Mouse (Mus musculus) CH12.LX (cell line): ENCODE measurements at regions not wholly inside any gene's neighbourhood (a gene's known extent, or its start where the extent isn't known, plus 50 kb on each side); places are given as distances from the start of the nearest gene placed in this dataset.

Source experiments
- DNase-seq: peaks from one replicate; pipeline ENCODE4 v3.0.0-alpha.2; 2013; ENCODE audit errors: extremely low read depth
- H3K27ac ChIP-seq: 2 replicates; pipeline ENCODE4 v1.5.1; 2012; ENCODE audit warnings: low read depth, mild to moderate bottlenecking, control low read depth, moderate library complexity; ENCODE audit not compliant: insufficient read depth
- H3K27me3 ChIP-seq: replicated peaks from 2 replicates; pipeline ENCODE3; 2012; ENCODE audit warnings: inconsistent platforms
- H3K36me3 ChIP-seq, 2 experiments: replicated peaks in 1 of 2; 2 replicates each; pipeline versions ENCODE3 to v1.6.1; 2012; ENCODE audit warnings: inconsistent platforms in 1 of 2, low read length in 1 of 2, mild to moderate bottlenecking in 1 of 2, mixed read lengths in 1 of 2, moderate library complexity in 1 of 2; ENCODE audit not compliant: control insufficient read depth in 1 of 2, insufficient read depth in 1 of 2
- H3K4me1 ChIP-seq, 2 experiments: 2 replicates each; pipeline ENCODE4 v1.6.1; 2012; ENCODE audit warnings: inconsistent platforms in 1 of 2, moderate library complexity in 1 of 2; ENCODE audit not compliant: insufficient read depth in 2 of 2, control insufficient read depth in 1 of 2
- H3K4me2 ChIP-seq: 2 replicates; pipeline ENCODE4 v1.6.1; 2012; ENCODE audit warnings: low read depth, mild to moderate bottlenecking, control low read depth; ENCODE audit not compliant: poor library complexity, insufficient read depth, severe bottlenecking
- H3K4me3 ChIP-seq, 3 experiments: fragments of 150-350 bp in 1 of 3; sonication (generic) in 1 of 3; replicated peaks in 1 of 3; 2 replicates each; pipeline versions ENCODE3 to v1.5.1; 2011 to 2012; ENCODE audit warnings: low read depth in 2 of 3, low read length in 2 of 3, mild to moderate bottlenecking in 2 of 3, moderate library complexity in 2 of 3, control low read depth in 1 of 3, improper control_type of control experiment in 1 of 3, inconsistent platforms in 1 of 3, mixed read lengths in 1 of 3; ENCODE audit not compliant: poor library complexity in 1 of 3
- H3K79me2 ChIP-seq: replicated peaks from 2 replicates; pipeline ENCODE4 v1.6.1; 2012; ENCODE audit warnings: mild to moderate bottlenecking, moderate library complexity; ENCODE audit not compliant: control insufficient read depth, poor library complexity, insufficient read depth, severe bottlenecking; ENCODE audit errors: extremely low read depth
- H3K9ac ChIP-seq: 2 replicates; pipeline ENCODE4 v1.6.1; 2012; ENCODE audit warnings: low read depth, mild to moderate bottlenecking, control low read depth, moderate library complexity; ENCODE audit not compliant: insufficient read depth
- H3K9me3 ChIP-seq: replicated peaks from 2 replicates; pipeline ENCODE3; 2012; ENCODE audit warnings: low read length, inconsistent platforms, mixed read lengths
- CHD1 ChIP-seq: IDR thresholded peaks from 2 replicates; pipeline ENCODE4 v1.6.1; 2012; ENCODE audit warnings: low read depth, low read length, improper control_type of control experiment, inconsistent platforms
- CHD2 ChIP-seq: IDR thresholded peaks from 2 replicates; pipeline ENCODE4 v1.6.1; 2011; ENCODE audit warnings: low read length, improper control_type of control experiment
- E2F4 ChIP-seq: IDR thresholded peaks from 2 replicates; pipeline ENCODE4 v1.6.1; 2011; ENCODE audit warnings: low read depth, low read length, improper control_type of control experiment; ENCODE audit not compliant: insufficient replicate concordance
- EP300 ChIP-seq: IDR thresholded peaks from 2 replicates; pipeline ENCODE4 v1.6.1; 2011; ENCODE audit warnings: low read length, improper control_type of control experiment
- ETS1 ChIP-seq: conservative IDR thresholded peaks from 2 replicates; pipeline ENCODE4 v1.6.1; 2012; ENCODE audit warnings: low read depth, mild to moderate bottlenecking, inconsistent platforms, low read length, improper control_type of control experiment, moderate library complexity
- HCFC1 ChIP-seq: IDR thresholded peaks from 2 replicates; pipeline ENCODE4 v1.6.1; 2012; ENCODE audit warnings: low read depth, mild to moderate bottlenecking, inconsistent platforms, low read length, improper control_type of control experiment
- IRF4 ChIP-seq: IDR thresholded peaks from 2 replicates; pipeline ENCODE4 v1.6.1; 2014; ENCODE audit warnings: low read depth, mild to moderate bottlenecking, inconsistent platforms, low read length, improper control_type of control experiment
- KAT2A ChIP-seq: IDR thresholded peaks from 2 replicates; pipeline ENCODE4 v1.6.1; 2012; ENCODE audit warnings: low read length, improper control_type of control experiment, inconsistent platforms; ENCODE audit not compliant: insufficient replicate concordance
- MAX ChIP-seq: IDR thresholded peaks from 2 replicates; pipeline ENCODE4 v1.6.1; 2011; ENCODE audit warnings: low read length, improper control_type of control experiment
- MXI1 ChIP-seq: IDR thresholded peaks from 2 replicates; pipeline ENCODE4 v1.6.1; 2011; ENCODE audit warnings: mild to moderate bottlenecking, low read depth, low read length, improper control_type of control experiment
- PAX5 ChIP-seq: IDR thresholded peaks from 2 replicates; pipeline ENCODE4 v1.6.1; 2012; ENCODE audit warnings: low read length, inconsistent platforms, mixed read lengths
- POLR2A ChIP-seq: IDR thresholded peaks from 2 replicates; pipeline ENCODE4 v1.6.1; 2011; ENCODE audit warnings: low read depth, mild to moderate bottlenecking, improper control_type of control experiment, low read length
- RAD21 ChIP-seq: IDR thresholded peaks from 2 replicates; pipeline ENCODE4 v1.6.1; 2011; ENCODE audit warnings: low read depth, mild to moderate bottlenecking, low read length, improper control_type of control experiment, moderate library complexity
- RCOR1 ChIP-seq: conservative IDR thresholded peaks from 2 replicates; pipeline ENCODE4 v1.6.1; 2012; ENCODE audit warnings: low read depth, mild to moderate bottlenecking, inconsistent platforms, low read length, improper control_type of control experiment
- SIN3A ChIP-seq: IDR thresholded peaks from 2 replicates; pipeline ENCODE4 v1.6.1; 2012; ENCODE audit warnings: low read length, improper control_type of control experiment, inconsistent platforms
- TCF12 ChIP-seq: IDR thresholded peaks from 2 replicates; pipeline ENCODE4 v1.6.1; 2014; ENCODE audit warnings: low read depth, mild to moderate bottlenecking, inconsistent platforms, low read length, improper control_type of control experiment
- UBTF ChIP-seq: IDR thresholded peaks from 2 replicates; pipeline ENCODE4 v1.6.1; 2012; ENCODE audit warnings: low read depth, mild to moderate bottlenecking, inconsistent platforms, low read length, improper control_type of control experiment, moderate library complexity
- ZC3H11A ChIP-seq: IDR thresholded peaks from 2 replicates; pipeline ENCODE4 v1.6.1; 2012; ENCODE audit warnings: low read depth, mild to moderate bottlenecking, inconsistent platforms, low read length, improper control_type of control experiment
- ZKSCAN1 ChIP-seq: IDR thresholded peaks from 2 replicates; pipeline ENCODE4 v1.6.1; 2012; ENCODE audit warnings: low read depth, inconsistent platforms, low read length, improper control_type of control experiment, borderline replicate concordance
- ZMIZ1 ChIP-seq: IDR thresholded peaks from 2 replicates; pipeline ENCODE4 v1.6.1; 2012; ENCODE audit warnings: low read depth, mild to moderate bottlenecking, inconsistent platforms, low read length, improper control_type of control experiment
- dilution Hi-C: fragments of 300-500 bp; cut with MboI; formaldehyde crosslinking; loops from 2 replicates; pipeline ENCODE4 v1.14.3; 2020; ENCODE audit warnings: low sequenced_read_pairs; ENCODE audit not compliant: extremely low pct_unique_long_range_greater_than_20kb, extremely low pct_ligation_motif_present
- in situ Hi-C: fragments of 300-500 bp; cut with MboI; formaldehyde crosslinking; loops from 3 replicates; pipeline ENCODE4 v1.14.3; 2019; ENCODE audit warnings: low sequenced_read_pairs, low pct_ligation_motif_present, low pct_unique_long_range_greater_than_20kb, mixed read lengths

DNA sequence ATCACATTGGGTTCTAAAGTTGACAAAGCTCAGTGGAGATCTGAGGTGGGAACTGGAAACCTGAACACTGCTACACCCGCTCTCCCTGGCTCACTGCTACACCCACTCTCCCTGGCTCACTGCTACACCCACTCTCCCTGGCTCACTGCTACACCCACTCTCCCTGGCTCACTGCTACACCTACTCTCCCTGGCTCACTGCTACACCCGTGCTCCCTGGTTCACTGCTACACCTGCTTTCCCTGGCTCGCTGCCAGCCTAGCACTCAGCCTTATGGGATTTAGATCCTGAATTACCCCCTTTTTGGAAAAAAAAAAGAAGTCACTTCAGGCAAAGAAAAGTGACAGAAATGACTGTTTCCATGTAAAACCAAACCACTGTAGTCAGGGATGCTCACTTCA is 75.2 kb upstream of the Serbp1 start:
- dilution Hi-C loops: no loop called here
- Histone ChIP-seq H3K27ac (no peak overlapping the region), H3K9me3 (no peaks in the 10 kb centered on the region), H3K79me2 (no peaks in the 10 kb centered on the region), H3K36me3 (no peaks in the 10 kb centered on the region), H3K4me3 (no peak overlapping the region), H3K27me3 (no peaks in the 10 kb centered on the region), H3K4me2 (no peak overlapping the region)
- no peak for DNase-seq
- TF ChIP-seq POLR2A (no peak), ZMIZ1 (no peak), CHD1 (no peak), KAT2A (no peak), MXI1 (no peak), PAX5 (no peak)
- TF ChIP-seq, all 38 proteins: peak for 0
- in situ Hi-C loops: loop anchor here (25.0 kb wide), 1 partner anchor 326 kb away; no protein-coding TSS in a partner anchor
- peaks cover 4 to 30% of the 10 kb centered on the region in 2 experiments; a peak in 3 of 4 replicates for H3K4me1 ChIP-seq
- no peak overlapping the region for H3K9ac ChIP-seq

DNA sequence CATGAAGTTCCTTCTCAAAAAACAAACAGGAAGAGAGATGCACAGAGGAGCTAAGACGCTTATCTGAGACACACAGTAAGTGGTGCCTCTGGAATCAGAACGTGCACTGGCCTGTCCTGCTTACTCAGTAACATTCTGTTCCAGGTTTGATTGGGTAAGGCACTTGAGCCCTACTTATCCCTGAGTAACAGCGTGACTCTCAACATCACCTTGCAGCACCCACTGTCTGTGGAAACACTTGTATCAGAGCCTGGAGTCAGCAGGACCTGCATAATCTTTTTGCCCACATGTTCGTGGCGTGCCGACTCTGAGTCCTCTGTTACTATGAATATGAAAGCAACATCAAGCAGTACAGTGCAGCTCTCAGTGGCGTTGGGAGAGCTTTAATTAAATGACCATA is 76.4 kb upstream of the Serbp1 start:
- H3K79me2 ChIP-seq: no peaks in the 10 kb centered on the region
- H3K4me1 ChIP-seq: peaks cover 4 to 36% of the 10 kb centered on the region in 2 experiments; a peak in 3 of 4 replicates
- H3K4me3 ChIP-seq: no peak overlapping the region
- H3K9ac ChIP-seq: no peak overlapping the region
- no peak for TF ChIP-seq CHD1
- TF ChIP-seq HCFC1: no peak
- no peak for TF ChIP-seq MAX
- no peak for TF ChIP-seq TCF12
- TF ChIP-seq CHD2: no peak
- no peak for TF ChIP-seq MXI1
- TF ChIP-seq PAX5: no peak
- no peak for TF ChIP-seq E2F4
- no peak for TF ChIP-seq ZC3H11A
- TF ChIP-seq KAT2A: no peak
- TF ChIP-seq ETS1: no peak
- TF ChIP-seq UBTF: no peak
- TF ChIP-seq RAD21: no peak
- no peak for TF ChIP-seq RCOR1
- no peak for TF ChIP-seq ZKSCAN1
- no peak for TF ChIP-seq SIN3A
- TF ChIP-seq IRF4: no peak
- no peak for TF ChIP-seq EP300
- TF ChIP-seq, all 38 proteins: peak for 0
- no peak for DNase-seq
- no peaks in the 10 kb centered on the region for H3K9me3 ChIP-seq
- no peaks in the 10 kb centered on the region for H3K27me3 ChIP-seq
- H3K27ac ChIP-seq: no peak overlapping the region
- dilution Hi-C loops (no loop called here), in situ Hi-C loops (loop anchor here (25.0 kb wide), 1 partner anchor 324 kb away; no protein-coding TSS in a partner anchor)
- no peak overlapping the region for H3K4me2 ChIP-seq
- H3K36me3 ChIP-seq: no peaks in the 10 kb centered on the region
